Mouse (Mus musculus): ENCODE data around the gene Pdap1. TPM values are rescaled to one million over a fixed set of nuclear protein-coding genes. Genes with fewer than 3 reads are reported as not detected.
"Not testable (repeated sequence)": the region's sequence is repeated elsewhere in the genome, so short reads cannot be mapped to it uniquely, and the experiment has no call there.

Pdap1 gene
- total RNA-seq, 2 experiments from 2014 or later, result 54.8 to 55.9 TPM

DNA sequence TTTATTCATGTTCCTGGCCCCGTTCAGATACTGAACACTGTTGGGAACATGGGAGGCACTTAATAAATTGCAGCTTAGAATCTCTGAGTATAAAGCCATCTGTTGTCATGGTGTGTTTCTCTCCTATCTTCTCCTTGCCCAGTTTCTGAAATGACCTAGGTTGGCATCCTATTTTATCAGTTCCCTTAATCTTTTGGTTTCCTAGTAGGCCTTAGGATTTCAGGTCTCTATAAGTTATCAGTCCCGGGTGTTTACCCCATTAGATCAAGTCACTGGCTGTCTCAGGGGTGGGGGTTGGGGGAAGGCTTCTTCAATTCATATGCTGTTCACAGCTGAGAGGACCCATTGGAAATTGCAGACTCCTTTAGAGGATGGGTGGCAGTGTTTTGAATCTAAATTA lies 55.2 kb downstream of the Pdap1 start:
- intact Hi-C loops (cut with DNase I), result loop anchor here (2.0 to 10.0 kb wide), 2 partner anchors 56 to 190 kb away; partner anchors contain the start of genes Bud31 and Pdap1
- no peak for DNase-seq

DNA sequence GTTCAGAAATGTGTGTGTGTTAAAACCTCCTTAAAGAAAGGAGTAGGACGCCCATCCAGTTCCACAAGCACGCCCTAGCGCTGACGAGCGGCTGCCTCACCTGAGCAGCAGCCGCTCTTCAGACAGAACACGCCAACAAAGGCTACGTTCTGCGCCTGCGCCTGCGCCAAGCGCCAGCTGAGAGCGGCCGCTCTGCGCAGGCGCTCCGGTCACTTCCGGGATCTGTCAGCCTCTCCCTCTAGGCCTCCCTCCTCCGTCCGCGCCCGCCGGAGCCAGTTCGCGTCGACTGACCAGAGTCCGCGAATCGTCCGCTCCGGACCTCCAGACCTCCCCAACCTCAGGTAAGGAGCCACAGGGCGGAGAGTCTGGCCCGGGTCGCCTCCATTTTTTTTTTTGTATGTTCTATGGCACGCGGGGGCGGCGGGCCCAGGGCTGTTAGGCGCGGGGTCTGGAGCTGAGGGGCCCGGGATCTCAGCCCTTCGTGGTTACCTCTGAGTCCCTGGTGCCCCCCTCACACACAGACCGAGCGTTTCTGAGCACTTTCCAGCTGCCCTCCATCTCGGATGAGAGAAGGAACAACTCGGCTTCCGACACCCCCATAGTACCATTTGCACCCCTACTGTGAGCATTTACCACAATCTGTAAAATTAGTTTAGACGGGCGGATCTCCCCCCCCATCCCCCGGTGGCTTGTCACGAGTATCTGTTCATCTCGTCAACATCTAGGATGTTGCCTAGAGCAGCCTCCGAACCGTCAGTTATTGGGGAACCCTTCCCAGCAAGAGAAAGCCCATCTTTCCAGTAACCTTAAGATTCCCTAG lies 56.2 kb downstream of the Pdap1 start, which contains the start of the genes Arpc1a and Kpna7:
Gene Arpc1a, plus strand, starts transcription at position 199 of the 820 bp plus-strand sequence.
Gene Kpna7, minus strand, starts transcription at position 399 of the 820 bp plus-strand sequence.
- peak; percentile 95 for DNase-seq
- intact Hi-C loops (cut with DNase I), result loop anchor here (2.0 to 10.0 kb wide), 2 partner anchors 57 to 189 kb away; partner anchors contain the start of genes Bud31 and Pdap1

DNA sequence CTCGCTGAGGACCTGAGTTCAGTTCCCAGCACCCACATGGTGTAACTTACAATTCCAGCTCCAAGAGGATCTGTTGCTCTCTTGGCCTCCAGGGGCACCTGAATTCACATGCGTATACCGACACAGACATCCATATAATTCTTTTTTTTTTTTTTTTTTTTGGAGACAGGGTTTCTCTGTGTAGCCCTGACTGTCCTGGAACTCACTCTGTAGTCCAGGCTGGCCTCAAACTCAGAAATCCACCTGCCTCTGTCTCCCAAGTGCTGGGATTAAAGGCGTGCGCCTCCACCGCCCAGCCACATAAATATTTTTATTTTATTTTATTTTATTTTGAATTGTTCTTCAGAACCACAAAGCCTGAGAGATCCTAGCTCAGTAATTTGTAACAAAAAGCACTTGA lies 56.8 kb downstream of the Pdap1 start:
- DNase-seq, result not testable (repeated sequence)
- intact Hi-C loops (cut with DNase I), result loop anchor here (10.0 kb wide), 1 partner anchor 188 kb away; no protein-coding TSS in a partner anchor

DNA sequence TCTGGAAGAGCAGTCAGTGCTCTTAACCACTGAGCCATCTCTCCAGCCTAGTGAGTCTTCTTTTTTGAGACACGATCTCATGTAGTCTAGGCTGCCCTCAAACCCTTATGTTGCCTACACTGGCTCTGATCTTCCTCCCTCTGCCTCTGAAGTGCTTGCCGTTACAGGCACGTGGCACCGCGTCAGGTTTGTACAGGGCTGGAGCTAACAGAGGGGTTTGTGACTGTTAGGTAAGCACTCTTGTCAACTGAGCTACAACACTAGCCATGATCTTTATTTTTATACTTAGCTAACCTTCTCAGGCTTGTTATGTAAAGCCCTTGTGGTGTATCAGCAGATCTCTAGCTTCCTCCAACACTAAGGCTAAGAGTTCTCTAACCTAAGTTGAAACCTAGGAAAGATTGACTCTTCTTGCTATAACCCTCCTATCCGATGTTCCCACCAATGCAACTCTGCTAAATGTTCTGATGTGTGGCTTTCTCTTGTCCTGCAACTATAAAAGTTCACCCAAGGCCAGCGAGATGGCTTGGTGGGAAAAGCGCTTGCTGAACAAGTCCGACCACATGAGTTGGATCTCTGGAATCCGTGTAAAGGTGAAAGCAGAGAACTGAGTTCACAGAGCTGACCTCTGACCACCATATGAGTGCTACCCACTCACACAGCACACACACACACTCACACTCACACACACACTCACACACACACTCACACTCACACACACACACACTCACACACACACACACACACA lies 58.0 kb downstream of the Pdap1 start:
- intact Hi-C loops (cut with DNase I), result loop anchor here (10.0 kb wide), 1 partner anchor 187 kb away; no protein-coding TSS in a partner anchor
- no peak for DNase-seq

Other genes starting within 250 kb of the Pdap1 start
- gene Smurf1, start 174.4 kb downstream of the Pdap1 start, total RNA-seq (2021), result 10 to 100 TPM; 28.7 to 33.6 TPM
- gene Gm4871, start 107.5 kb downstream of the Pdap1 start, total RNA-seq (2021), result not detected
- not detected for gene 1700018F24Rik, start 97.2 kb downstream of the Pdap1 start, total RNA-seq (2021)
- gene Arpc1a, start 56.4 kb downstream of the Pdap1 start, total RNA-seq (2021), result 10 to 100 TPM; 73.9 to 74.7 TPM
- not detected for gene Kpna7, start 56.2 kb downstream of the Pdap1 start, total RNA-seq (2021)
- gene Arpc1b, start 26.0 kb downstream of the Pdap1 start, total RNA-seq (2021), result 100 to 1,000 TPM; 135 to 140 TPM
- 10 to 100 TPM; 76.8 to 77.1 TPM for gene Bud31, start 124 bp upstream of the Pdap1 start, total RNA-seq (2021)
- 10 to 100 TPM; 22.6 to 29.2 TPM for gene Ptcd1, start 26.9 kb upstream of the Pdap1 start, total RNA-seq (2021)
- gene Cpsf4, start 27.0 kb upstream of the Pdap1 start, total RNA-seq (2021), result 10 to 100 TPM; 13.2 to 13.7 TPM
- gene Atp5j2, start 51.8 kb upstream of the Pdap1 start, total RNA-seq (2021), result 100 to 1,000 TPM; 843 to 872 TPM
- gene Zkscan14, start 61.6 kb upstream of the Pdap1 start, total RNA-seq (2021), result 1 to 10 TPM; 6.6 to 7.0 TPM
- 10 to 100 TPM; 11.4 to 12.1 TPM for gene Zkscan5, start 64.3 kb upstream of the Pdap1 start, total RNA-seq (2021)
- gene Zfp655, start 91.5 kb upstream of the Pdap1 start, total RNA-seq (2021), result 10 to 100 TPM; 29.0 to 30.1 TPM
- gene Zscan25, start 140.3 kb upstream of the Pdap1 start, total RNA-seq (2021), result 10 to 100 TPM; 14.4 to 15.1 TPM
- not detected for gene Cyp3a57, start 205.0 kb upstream of the Pdap1 start, total RNA-seq (2021)